Mouse (Mus musculus) cortical plate, adult 2 months (tissue): ENCODE results near the gene Ccdc175.

Experiments
- CTCF ChIP-seq: fragments of 200-500 bp; IDR thresholded peaks from 2 replicates; pipeline ENCODE4 v1.5.1; 2011; ENCODE audit warnings: mild to moderate bottlenecking, control low read depth, low read length; ENCODE audit not compliant: insufficient read depth; ENCODE audit errors: extremely low read depth
- POLR2A ChIP-seq: fragments of 200-500 bp; IDR thresholded peaks from 2 replicates; pipeline ENCODE4 v1.6.1; 2011; ENCODE audit warnings: mild to moderate bottlenecking, low read length, control low read depth; ENCODE audit not compliant: insufficient read depth; ENCODE audit errors: extremely low read depth

DNA sequence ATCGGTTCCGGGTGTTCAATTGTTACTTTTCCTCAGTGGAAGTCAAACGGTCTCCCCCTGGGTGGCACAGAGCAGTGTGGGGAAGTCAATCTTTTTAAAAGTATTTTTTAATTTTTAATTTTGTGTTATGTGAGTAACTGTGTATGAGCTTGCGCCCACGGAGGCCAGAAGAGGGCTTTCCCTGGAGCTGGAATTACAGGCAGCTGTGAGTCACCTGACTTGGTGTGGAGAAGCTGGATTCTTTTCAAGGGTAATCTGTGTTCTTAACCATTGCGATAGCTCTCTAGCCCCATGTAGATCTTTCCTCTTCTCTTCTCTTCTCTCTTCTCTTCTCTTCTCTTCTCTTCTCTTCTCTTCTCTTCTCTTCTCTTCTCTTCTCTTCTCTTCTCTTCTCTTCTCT, 69.7 kb downstream of the Ccdc175 start:
- TF ChIP-seq CTCF (no peak), POLR2A (no peak)
